Mouse (Mus musculus) intestine, embryonic 14.5 days (tissue): ENCODE results near the gene Kdelr1. TPM values are rescaled to one million over a fixed set of nuclear protein-coding genes. Genes with fewer than 3 reads are reported as not detected.
A peak's percentile ranks its signal among the peaks of the same experiment; 100 is the strongest.

Source experiments
- ATAC-seq: fragments of 200-750 bp; cut with Nextera tagmentation; replicated peaks from 2 replicates; pipeline ENCODE4 v1.8.0; 2017; ENCODE audit warnings: low read depth, moderate number of reproducible peaks, moderate TSS enrichment, moderate library complexity; ENCODE audit not compliant: low FRiP score, low TSS enrichment
- DNase-seq: peaks from one replicate; pipeline ENCODE4 v3.0.0-alpha.2; 2018; ENCODE audit warnings: low spot score
- H3K27ac ChIP-seq: fragments of 300-500 bp; sonication (generic); 2 replicates; pipeline ENCODE4 v1.5.1; 2014; ENCODE audit warnings: low read depth, mild to moderate bottlenecking, control low read depth
- H3K27me3 ChIP-seq: fragments of 300-500 bp; sonication (generic); replicated peaks from 2 replicates; pipeline ENCODE4 v1.6.1; 2014; ENCODE audit warnings: low read length, control low read depth; ENCODE audit not compliant: control insufficient read depth, insufficient read depth
- H3K36me3 ChIP-seq: fragments of 300-500 bp; sonication (generic); 2 replicates; pipeline ENCODE4 v1.6.1; 2014; ENCODE audit warnings: low read length, control low read depth; ENCODE audit not compliant: control insufficient read depth, insufficient read depth
- H3K4me1 ChIP-seq: fragments of 300-500 bp; sonication (generic); replicated peaks from 2 replicates; pipeline ENCODE4 v1.6.1; 2014; ENCODE audit warnings: low read length, control low read depth, mixed read lengths; ENCODE audit not compliant: control insufficient read depth, insufficient read depth
- H3K4me2 ChIP-seq: fragments of 300-500 bp; sonication (generic); 2 replicates; pipeline ENCODE4 v1.6.1; 2014; ENCODE audit warnings: low read length
- H3K4me3 ChIP-seq: fragments of 300-500 bp; sonication (generic); 2 replicates; pipeline ENCODE4 v1.5.1; 2014; ENCODE audit warnings: low read depth, low read length, control low read depth, mixed read lengths
- H3K9ac ChIP-seq: fragments of 300-500 bp; sonication (generic); 2 replicates; pipeline ENCODE4 v1.6.1; 2014; ENCODE audit warnings: mild to moderate bottlenecking, low read length
- H3K9me3 ChIP-seq: fragments of 300-500 bp; sonication (generic); 2 replicates; pipeline ENCODE4 v1.6.1; 2016; ENCODE audit warnings: low read length, control low read depth; ENCODE audit not compliant: control insufficient read depth
- WGBS: fragments of 180-500 bp; shearing (Covaris S2); extraction: QIAGEN DNeasy Blood & Tissue Kit; methylation state at CpG from one replicate; pipeline ENCODE4 v1.1.7; 2014; 5-methylcytosine and 5-hydroxymethylcytosine counted together
- polyA plus RNA-seq: library from polyadenylated mRNA; unstranded; fragments of >200 nt; fragmentation: Nextera tagmentation; extraction: Ambion mirVana; gene quantifications from 2 replicates; pipeline ENCODE4 v1.2.1, GENCODE M21; 2014

Kdelr1 gene
- polyA plus RNA-seq, 1 experiment from 2014 or later: 124 TPM

DNA sequence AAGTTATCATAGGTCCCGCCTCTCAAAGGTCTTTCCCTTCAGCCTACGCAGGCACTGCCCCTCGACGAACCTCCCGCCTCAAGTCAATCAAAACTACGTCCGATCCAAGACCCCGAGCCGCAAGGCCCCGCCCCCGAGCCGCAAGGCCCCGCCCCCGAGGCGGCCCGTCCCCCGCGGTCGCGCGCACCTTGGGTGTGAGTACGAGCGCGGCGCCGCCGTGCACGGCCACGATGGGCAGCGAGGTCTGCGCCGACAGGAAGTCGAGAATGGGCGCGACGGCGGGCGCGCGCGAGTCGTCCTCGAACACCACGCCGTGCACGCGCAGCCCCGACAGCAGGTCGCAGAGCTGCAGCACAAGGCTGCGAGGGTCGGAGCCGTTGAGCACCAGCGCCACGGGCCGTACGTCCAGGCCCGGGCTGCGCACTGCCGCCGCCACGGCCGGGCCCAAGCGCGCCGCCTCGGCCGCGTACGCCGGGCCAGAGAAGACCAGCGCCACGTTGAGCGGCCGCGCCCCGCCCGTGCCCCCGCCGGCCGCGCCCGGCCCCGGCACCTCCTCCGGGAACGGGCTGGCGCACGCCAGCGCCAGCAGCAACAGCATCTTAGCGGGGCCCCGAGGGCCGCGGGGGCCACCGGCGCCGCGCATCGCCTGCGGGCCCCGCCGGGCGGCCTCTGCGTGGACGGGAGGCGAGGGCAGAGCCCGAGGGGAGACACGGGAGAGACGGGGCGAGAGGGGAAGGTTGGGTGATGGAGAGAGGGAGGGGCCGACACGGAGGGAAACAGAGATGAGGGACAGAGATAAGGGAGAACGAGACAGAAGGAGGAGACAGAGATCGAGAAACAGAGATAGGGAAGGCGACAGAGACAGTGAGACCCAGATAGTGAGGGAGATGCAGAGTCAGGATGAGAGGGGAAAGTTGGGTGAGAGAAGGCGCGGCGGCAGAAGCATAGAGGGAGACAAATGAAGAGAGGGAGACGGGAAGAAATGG, 6.4 kb upstream of the Kdelr1 start:
- ATAC-seq (peak; percentile 76), DNase-seq (peak; percentile 97)
- H3K4me3 ChIP-seq: peak overlapping the region; percentile 62
- peak overlapping the region; percentile 70 for H3K9ac ChIP-seq
- 1% methylated on average over 93 of the region's 117 CpGs for WGBS
- H3K27me3 ChIP-seq: peaks cover 41% of the 10 kb centered on the region
- no peaks in the 10 kb centered on the region for H3K36me3 ChIP-seq
- H3K9me3 ChIP-seq: no peaks in the 10 kb centered on the region
- H3K4me2 ChIP-seq: peak overlapping the region; percentile 69
- H3K27ac ChIP-seq: peak overlapping the region; percentile 36
- H3K4me1 ChIP-seq: peaks cover 33% of the 10 kb centered on the region

DNA sequence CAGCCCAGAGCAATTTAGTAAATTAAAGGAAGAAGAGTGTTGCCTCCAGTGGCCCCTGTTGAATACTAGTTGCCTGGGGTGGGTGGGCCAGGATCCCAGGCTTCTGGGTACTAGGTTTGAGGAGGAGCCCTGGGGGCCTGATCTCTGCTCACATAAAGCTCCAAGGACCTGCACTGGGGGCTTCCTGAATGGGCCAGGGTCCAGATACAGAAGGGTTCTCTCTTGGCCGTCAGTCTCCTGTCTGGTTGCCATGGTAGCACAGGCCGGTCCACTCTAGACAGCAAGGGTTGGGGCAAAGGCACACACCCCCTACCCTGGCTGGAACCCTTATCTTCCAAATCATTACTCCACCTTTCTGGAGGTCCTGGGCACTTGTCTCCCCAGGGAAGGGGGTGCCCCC, 4.7 kb upstream of the Kdelr1 start:
- H3K4me3 ChIP-seq: no peak overlapping the region
- H3K4me2 ChIP-seq: no peak overlapping the region
- H3K27me3 ChIP-seq: peaks cover 45% of the 10 kb centered on the region
- H3K27ac ChIP-seq: no peak overlapping the region
- H3K9ac ChIP-seq: no peak overlapping the region
- no peaks in the 10 kb centered on the region for H3K9me3 ChIP-seq
- 26% methylated on average over 2 of the region's 2 CpGs for WGBS
- ATAC-seq: no peak
- H3K4me1 ChIP-seq: peaks cover 33% of the 10 kb centered on the region
- DNase-seq: no peak
- H3K36me3 ChIP-seq: no peaks in the 10 kb centered on the region

DNA sequence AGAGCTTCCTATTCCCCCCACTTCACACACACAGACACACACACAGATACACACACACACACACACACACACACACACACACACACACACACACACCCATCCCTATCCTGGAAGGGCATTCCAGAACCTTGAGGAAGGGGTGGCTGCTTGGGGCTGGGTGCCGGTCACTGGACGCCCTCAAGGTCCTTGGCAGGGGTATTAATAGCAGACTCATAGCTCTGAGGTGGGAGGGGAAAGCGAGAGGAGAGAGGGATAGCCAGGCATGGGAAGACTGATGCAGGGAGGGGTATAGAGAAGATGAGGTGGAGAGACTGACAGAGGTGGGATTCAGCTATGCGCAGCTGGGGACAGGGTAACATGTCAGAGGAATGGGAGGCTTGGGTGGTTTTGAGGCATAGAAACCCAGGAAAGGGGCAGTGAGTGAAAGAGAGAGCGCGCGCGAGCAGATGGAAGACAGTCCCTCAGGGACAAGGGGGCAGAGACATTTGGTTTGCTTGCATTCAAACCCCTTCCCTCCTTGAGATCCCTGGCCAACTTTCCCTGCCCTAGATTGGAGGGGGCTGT, 3.4 kb upstream of the Kdelr1 start:
- Histone ChIP-seq H3K4me3 (no peak overlapping the region), H3K27me3 (peaks cover 45% of the 10 kb centered on the region), H3K27ac (no peak overlapping the region), H3K9ac (no peak overlapping the region), H3K9me3 (no peaks in the 10 kb centered on the region), H3K4me1 (peaks cover 40% of the 10 kb centered on the region), H3K4me2 (peak overlapping the region; percentile 42), H3K36me3 (no peaks in the 10 kb centered on the region; the same call in 1 of the 2 replicates)
- ATAC-seq: no peak
- no peak for DNase-seq
- 24% methylated on average over 8 of the region's 8 CpGs for whole genome bisulfite sequencing

DNA sequence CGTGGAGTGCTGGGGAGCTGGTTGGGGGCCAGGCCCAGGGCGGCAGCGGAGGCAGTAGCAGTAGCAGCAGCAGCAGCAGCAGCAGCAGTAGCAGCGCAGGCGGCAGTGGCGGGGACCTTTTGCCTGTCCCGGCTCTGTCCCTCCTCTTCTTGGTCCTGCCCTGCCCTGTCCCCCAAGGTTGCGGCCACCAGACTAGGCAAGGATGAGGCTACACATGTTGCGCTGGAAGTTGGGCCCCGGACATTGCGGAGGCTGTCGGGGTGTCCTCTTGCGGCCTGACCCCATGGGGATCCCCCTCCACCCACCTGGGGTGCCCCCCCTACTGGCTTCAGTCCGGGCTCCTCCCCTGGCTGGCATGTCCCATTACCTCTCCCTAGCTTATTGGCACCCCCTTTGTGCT, 2.8 kb upstream of the Kdelr1 start:
- peaks cover 45% of the 10 kb centered on the region for H3K27me3 ChIP-seq
- peaks cover 5% of the 10 kb centered on the region; the same call in 1 of the 2 replicates for H3K36me3 ChIP-seq
- H3K4me1 ChIP-seq: peaks cover 44% of the 10 kb centered on the region
- 3% methylated on average over 14 of the region's 14 CpGs for WGBS
- H3K4me3 ChIP-seq: no peak overlapping the region
- ATAC-seq (no peak), DNase-seq (no peak)
- peak overlapping the region; percentile 42 for H3K4me2 ChIP-seq
- H3K27ac ChIP-seq: no peak overlapping the region
- no peak overlapping the region for H3K9ac ChIP-seq
- no peaks in the 10 kb centered on the region for H3K9me3 ChIP-seq

DNA sequence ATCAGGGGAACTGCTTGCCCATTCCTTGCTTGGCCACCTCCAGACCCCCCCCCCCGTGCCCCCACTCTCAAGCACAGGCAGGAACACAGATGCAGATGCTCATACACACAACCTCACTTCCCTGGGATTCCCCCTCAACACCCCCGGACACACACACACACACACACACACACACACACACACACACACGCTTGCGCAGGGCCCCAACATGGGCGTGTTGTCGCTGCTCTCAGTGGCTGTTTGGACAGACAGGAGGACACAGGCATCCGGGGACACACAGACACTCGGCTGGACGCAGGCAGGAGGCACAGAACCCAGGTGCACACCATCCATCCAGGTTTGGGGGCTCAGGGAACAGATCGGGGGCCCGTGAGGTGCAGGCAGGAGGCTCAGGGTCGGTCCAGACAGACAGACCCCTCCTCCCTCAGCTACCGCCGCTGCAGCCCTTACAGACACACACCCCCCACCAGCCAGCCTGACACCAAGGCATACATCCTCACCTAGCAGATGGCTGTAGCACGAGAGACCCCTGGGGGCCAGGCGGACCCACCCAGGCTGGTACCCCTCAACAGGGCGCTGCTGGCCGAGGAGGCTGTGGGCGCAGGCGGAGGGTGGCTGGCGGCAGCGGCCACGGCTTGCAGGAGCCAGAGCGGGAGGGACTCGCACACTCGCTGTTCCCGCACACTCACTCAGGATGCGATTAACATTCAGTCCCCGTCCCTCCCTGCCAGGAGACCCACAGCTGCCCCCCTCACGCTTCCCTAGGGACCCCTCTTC, 2.1 kb upstream of the Kdelr1 start:
- no peak overlapping the region for H3K27ac ChIP-seq
- peak overlapping the region; percentile 14 for H3K9ac ChIP-seq
- peak overlapping the region; percentile 42 for H3K4me2 ChIP-seq
- H3K27me3 ChIP-seq: peaks cover 45% of the 10 kb centered on the region
- H3K36me3 ChIP-seq: peaks cover 9% of the 10 kb centered on the region
- H3K4me1 ChIP-seq: peaks cover 44% of the 10 kb centered on the region
- DNase-seq: no peak
- H3K4me3 ChIP-seq: peak overlapping the region; percentile 22
- ATAC-seq: no peak
- WGBS: 3% methylated on average over 30 of the region's 30 CpGs
- no peaks in the 10 kb centered on the region for H3K9me3 ChIP-seq

DNA sequence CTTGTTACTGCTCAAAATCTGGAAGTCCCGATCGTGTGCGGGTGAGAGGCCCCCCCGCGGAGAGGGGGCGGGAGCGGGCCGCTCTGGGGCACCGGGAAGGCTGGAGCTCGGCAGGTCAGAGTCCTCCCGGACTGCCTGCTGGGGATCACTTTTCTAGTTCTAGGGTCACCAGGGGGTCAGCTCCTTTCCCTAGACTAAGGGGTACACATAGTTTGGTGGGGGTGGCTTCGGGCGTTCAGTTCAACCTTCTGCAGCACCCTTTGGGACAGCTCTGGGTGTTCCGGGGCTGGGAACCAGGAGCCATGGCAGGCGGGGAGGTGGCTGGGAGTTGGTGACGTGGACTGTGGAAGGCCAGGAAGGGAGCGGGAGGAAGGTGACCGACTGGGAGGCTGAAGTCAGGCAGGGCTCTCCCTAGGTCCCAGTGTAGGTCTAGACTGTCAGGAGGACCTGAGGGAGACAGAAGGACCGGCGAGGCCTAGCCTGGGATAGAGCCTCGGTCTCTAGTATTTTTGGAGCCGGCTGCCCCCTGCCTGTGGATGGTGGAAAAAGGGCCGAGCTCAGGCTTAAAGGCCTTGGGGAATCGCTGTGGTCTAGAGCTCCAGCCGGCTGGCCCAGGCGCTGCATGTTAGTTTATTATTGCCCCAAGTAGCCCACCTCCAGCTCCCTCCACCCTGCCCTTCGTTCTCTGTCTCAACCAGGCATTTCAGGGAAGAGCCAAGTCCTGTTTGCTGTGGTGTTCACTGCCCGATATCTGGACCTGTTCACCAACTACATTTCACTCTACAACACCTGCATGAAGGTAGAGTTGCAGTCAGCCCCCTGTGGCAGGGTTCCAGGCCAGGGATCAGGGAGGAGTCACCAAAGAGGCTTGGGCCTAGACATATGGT, 732 bp downstream of the Kdelr1 start:
- peak overlapping the region; percentile 75 for H3K4me3 ChIP-seq
- WGBS: 2% methylated on average over 28 of the region's 28 CpGs

DNA sequence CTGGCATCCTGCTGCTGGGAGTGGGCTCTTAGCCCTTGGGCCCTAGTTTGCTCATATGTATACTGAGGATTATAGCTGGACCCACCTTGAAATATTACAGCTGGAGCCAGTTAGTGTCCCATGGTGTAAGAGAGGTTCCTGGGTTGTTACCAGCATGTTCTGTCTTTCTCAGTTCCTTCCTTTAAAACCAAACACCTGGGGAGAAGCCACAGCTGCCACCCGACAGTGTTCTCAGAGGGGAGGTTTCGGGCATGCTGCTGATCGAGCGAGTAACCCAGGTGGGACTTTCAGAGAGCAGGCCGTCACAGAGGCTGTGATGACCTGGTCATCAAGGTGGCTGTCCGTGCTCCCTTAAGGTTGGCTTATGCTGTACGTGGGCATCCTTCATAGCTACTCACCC, 4.3 kb downstream of the Kdelr1 start:
- DNase-seq (no peak), ATAC-seq (no peak)
- H3K36me3 ChIP-seq: peaks cover 70% of the 10 kb centered on the region
- no peak overlapping the region for H3K4me3 ChIP-seq
- H3K9me3 ChIP-seq: 0 out of 2 replicates have a peak, but pooled peaks cover 2% of the 10 kb centered on the region
- H3K4me1 ChIP-seq: peaks cover 11% of the 10 kb centered on the region
- no peak overlapping the region for H3K9ac ChIP-seq
- H3K27ac ChIP-seq: no peak overlapping the region
- H3K4me2 ChIP-seq: no peak overlapping the region
- no peaks in the 10 kb centered on the region for H3K27me3 ChIP-seq
- 93% methylated on average over 7 of the region's 7 CpGs for WGBS

More for the DNA sequence above, 732 bp downstream of the Kdelr1 start:
- H3K9me3 ChIP-seq: no peaks in the 10 kb centered on the region
- peak; percentile 57 for ATAC-seq
- peaks cover 36% of the 10 kb centered on the region for H3K36me3 ChIP-seq
- peak; percentile 79 for DNase-seq
- peak overlapping the region; percentile 92 for H3K4me2 ChIP-seq
- H3K27me3 ChIP-seq: peaks cover 34% of the 10 kb centered on the region
- H3K9ac ChIP-seq: peak overlapping the region; percentile 82
- peaks cover 27% of the 10 kb centered on the region for H3K4me1 ChIP-seq
- peak overlapping the region; percentile 81 for H3K27ac ChIP-seq
